Mouse (Mus musculus): Measurements from ENCODE around the gene Tm4sf4.

- TF ChIP-seq CTCF (conservative IDR thresholded peaks at IDR 0.05 in 1 of 2, IDR thresholded peaks at IDR 0.05 in 1 of 2; ENCODE audit: low read depth in 2 of 2, low read length in 2 of 2) (no peak), TCF12 (IDR thresholded peaks at IDR 0.05; ENCODE audit: low read depth, low read length) (no peak), UBTF (IDR thresholded peaks at IDR 0.05; ENCODE audit: low read depth, low read length) (no peak), ZC3H11A (IDR thresholded peaks at IDR 0.05; ENCODE audit: low read depth, low read length) (no peak), SMC3 (IDR thresholded peaks at IDR 0.05; ENCODE audit: low read depth, low read length) (no peak), BHLHE40 (IDR thresholded peaks at IDR 0.05; ENCODE audit: low read depth, low read length) (no peak), POLR2A (IDR thresholded peaks at IDR 0.05; ENCODE audit: low read depth, low read length) (no peak), KAT2A (IDR thresholded peaks at IDR 0.05; ENCODE audit: insufficient replicate concordance, low read length) (no peak), CHD2 (IDR thresholded peaks at IDR 0.05; ENCODE audit: low read length) (no peak), E2F4 (IDR thresholded peaks at IDR 0.05; ENCODE audit: insufficient replicate concordance, low read depth, low read length) (no peak), NELFE (IDR thresholded peaks at IDR 0.05; ENCODE audit: low read depth, low read length) (no peak), EP300 (IDR thresholded peaks at IDR 0.05; ENCODE audit: low read length) (no peak), RAD21 (IDR thresholded peaks at IDR 0.05; ENCODE audit: low read depth, low read length) (no peak), USF2 (conservative IDR thresholded peaks at IDR 0.05; ENCODE audit: low read depth, low read length) (no peak)
These were observed 33.5 kb downstream of the Tm4sf4 start for GRCm38 (mm10) chr3:57458652-57459051.

Data from CH12.LX (cell line).